Mouse (Mus musculus) cerebellum, adult 2 months (tissue): ENCODE measurements around the gene Unc119.

ENCODE experiments used
- CTCF ChIP-seq: fragments of 200-500 bp; IDR thresholded peaks from 2 replicates; pipeline ENCODE4 v1.5.1; 2011; ENCODE audit warnings: low read depth, mild to moderate bottlenecking, control low read depth, low read length, moderate library complexity, borderline replicate concordance; ENCODE audit not compliant: insufficient read depth
- POLR2A ChIP-seq: fragments of 200-500 bp; IDR thresholded peaks from 2 replicates; pipeline ENCODE4 v1.6.1; 2011; ENCODE audit warnings: low read length, control low read depth, borderline replicate concordance; ENCODE audit not compliant: insufficient read depth

- TF ChIP-seq CTCF (no peak), POLR2A (no peak)
Observed at GRCm38 (mm10) chr11:78382701-78383100, 39.4 kb downstream of the Unc119 start.
